Mouse (Mus musculus): ENCODE results near the gene Sh2d5. TPM values are rescaled to one million over a fixed set of nuclear protein-coding genes. Genes with fewer than 3 reads are reported as not detected.
A peak's percentile ranks its signal among the peaks of the same experiment; 100 is the strongest.

The Sh2d5 gene
- total RNA-seq (2012; rRNA removed) (1.3 and 2.0 TPM in 2 replicates), polyA plus RNA-seq (2012; ENCODE audit: insufficient read depth in 1 of 2, insufficient read length in 2 of 2, low read depth in 1 of 2, low replicate concordance in 2 of 2, missing spikeins in 1 of 2) (1 to 10 TPM in 1 of 2 experiments, not detected in 1; 2.8 TPM)

DNA sequence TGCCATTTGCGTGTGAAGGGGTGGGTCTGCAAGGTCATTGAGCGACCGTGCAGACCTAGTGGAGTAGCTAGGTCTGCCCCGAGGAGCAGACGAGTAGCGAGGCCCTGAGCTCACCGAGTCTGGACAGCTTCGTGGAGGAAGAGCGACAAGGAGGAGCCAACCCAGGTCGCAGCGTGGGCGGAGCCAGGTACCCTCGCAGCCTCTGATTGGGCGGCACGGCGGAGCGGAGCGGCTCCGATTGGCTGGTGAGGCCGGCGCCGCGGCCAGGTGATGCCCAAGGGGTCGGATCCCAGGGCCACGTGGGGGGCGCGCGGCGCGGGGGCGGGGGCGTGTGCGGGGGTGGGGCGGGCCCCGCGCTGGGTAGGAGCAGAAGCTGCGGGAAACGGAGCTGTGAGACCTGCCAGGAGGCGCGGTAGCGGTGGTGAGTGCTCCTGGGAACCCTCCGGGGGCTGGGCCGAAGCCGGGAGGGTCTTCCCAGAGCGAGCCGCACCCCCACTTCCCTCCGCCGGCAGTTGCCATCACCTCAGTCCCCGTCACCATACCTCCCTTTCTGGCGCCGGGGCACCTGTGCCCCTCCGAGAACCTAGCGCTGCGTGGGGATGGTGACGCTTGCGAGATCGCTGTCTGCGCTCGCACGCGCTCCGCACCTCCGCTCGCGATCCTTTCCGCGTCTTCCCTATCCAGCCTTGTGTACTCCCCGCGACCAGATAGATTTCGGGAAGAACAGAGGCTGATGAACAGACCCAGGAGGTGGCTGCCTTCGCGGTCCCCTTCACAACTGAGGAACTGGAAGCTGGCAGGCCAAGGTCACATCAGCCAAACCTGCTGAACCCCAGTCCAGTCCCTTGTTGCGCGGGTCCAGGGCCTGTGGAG is at the start of gene Sh2d5, which contains the start of gene Kif17:
Gene Sh2d5, plus strand, starts transcription at position 316 of the 873 bp plus-strand sequence.
Gene Kif17, plus strand, starts transcription at position 348 of the 873 bp plus-strand sequence.
- H3K27me3 ChIP-seq (ENCODE audit: control insufficient read depth in 1 of 2, insufficient read depth in 2 of 2, low read length in 2 of 2), result no peaks in the 10 kb centered on the region
- no peak for TF ChIP-seq CHD2 (IDR thresholded peaks at IDR 0.05; ENCODE audit: low read length)
- TF ChIP-seq NRF1 (IDR thresholded peaks at IDR 0.05; ENCODE audit: insufficient read depth, low read depth, low read length, poor library complexity, severe bottlenecking), result no peak
- no peak for TF ChIP-seq RCOR1 (IDR thresholded peaks at IDR 0.05; ENCODE audit: low read depth, low read length)
- peak; percentile 11 for TF ChIP-seq MXI1 (IDR thresholded peaks at IDR 0.05; ENCODE audit: low read depth, low read length)
- no peak for TF ChIP-seq ELF1 (IDR thresholded peaks at IDR 0.05; ENCODE audit: low read depth, low read length)
- no peak for TF ChIP-seq KAT2A (conservative IDR thresholded peaks at IDR 0.05; ENCODE audit: low read depth, low read length)
- no peak for TF ChIP-seq MYB (IDR thresholded peaks at IDR 0.05; ENCODE audit: low read depth, low read length)
- TF ChIP-seq CTCF (IDR thresholded peaks at IDR 0.05 in 2 of 3, conservative IDR thresholded peaks at IDR 0.05 in 1 of 3; ENCODE audit: control insufficient read depth in 1 of 3, insufficient read depth in 1 of 3, low read depth in 2 of 3, low read length in 3 of 3, poor library complexity in 1 of 3, severe bottlenecking in 1 of 3), result no peak
- peak; percentile 71 for TF ChIP-seq MAX (IDR thresholded peaks at IDR 0.05; ENCODE audit: low read length)
- no peak for TF ChIP-seq RAD21 (IDR thresholded peaks at IDR 0.05; ENCODE audit: low read depth, low read length)
- TF ChIP-seq ZMIZ1 (IDR thresholded peaks at IDR 0.05; ENCODE audit: low read depth, low read length), result no peak
- no peak for TF ChIP-seq GABPA (IDR thresholded peaks at IDR 0.05; ENCODE audit: low read depth, low read length)
- peak; percentile 53; the same call in 1 of the 2 replicates for TF ChIP-seq NELFE (IDR thresholded peaks at IDR 0.05; ENCODE audit: low read depth, low read length)
- TF ChIP-seq TAL1 (IDR thresholded peaks at IDR 0.05; ENCODE audit: low read length), result no peak
- no peak for TF ChIP-seq JUND (IDR thresholded peaks at IDR 0.05; ENCODE audit: low read depth, low read length)
- no peak for TF ChIP-seq TBP (IDR thresholded peaks at IDR 0.05; ENCODE audit: low read depth, low read length)
- no peak for TF ChIP-seq UBTF (IDR thresholded peaks at IDR 0.05; ENCODE audit: borderline replicate concordance, insufficient read depth, low read depth, low read length)
- TF ChIP-seq TCF12 (IDR thresholded peaks at IDR 0.05; ENCODE audit: low read depth, low read length), result no peak
- TF ChIP-seq ZKSCAN1 (IDR thresholded peaks at IDR 0.05; ENCODE audit: low read depth, low read length), result no peak
- TF ChIP-seq POLR2A (IDR thresholded peaks at IDR 0.05; ENCODE audit: control insufficient read depth in 1 of 2, insufficient read depth in 1 of 2, low read depth in 1 of 2, low read length in 2 of 2, poor library complexity in 1 of 2), result peak in 1 of 2 experiments; percentile 56; a peak in 1 of 4 replicates
- no peak for TF ChIP-seq MAZ (IDR thresholded peaks at IDR 0.05; ENCODE audit: low read depth, low read length)
- peak; percentile 84 for TF ChIP-seq USF1 (IDR thresholded peaks at IDR 0.05; ENCODE audit: low read depth, low read length)
- TF ChIP-seq EP300 (IDR thresholded peaks at IDR 0.05; ENCODE audit: low read depth in 1 of 2, low read length in 2 of 2), result no peak
- peak within 1 kb of the TSS; percentile 65 to 84 for H3K4me3 ChIP-seq (ENCODE audit: control insufficient read depth in 1 of 2, insufficient read depth in 1 of 2, low read depth in 2 of 2, low read length in 2 of 2)
- H3K4me1 ChIP-seq (ENCODE audit: control insufficient read depth in 1 of 2, insufficient read depth in 2 of 2, low read length in 2 of 2), result peaks cover 0 to 10% of the 10 kb centered on the region in 2 experiments; a peak in 3 of 4 replicates
- H3K36me3 ChIP-seq (ENCODE audit: control insufficient read depth in 1 of 2, insufficient read depth in 2 of 2, low read length in 2 of 2), result 0 out of 4 replicates have a peak, but pooled peaks cover 0 to 3% of the 10 kb centered on the region in 2 experiments
- peak within 1 kb of the TSS; percentile 61 for H3K9ac ChIP-seq (ENCODE audit: control insufficient read depth, low read depth, low read length, poor library complexity, severe bottlenecking)
- H3K79me2 ChIP-seq (ENCODE audit: control insufficient read depth, insufficient read depth, low read length, poor library complexity), result no peaks in the 10 kb centered on the region
- no peak within 1 kb of the TSS for H3K27ac ChIP-seq (ENCODE audit: control insufficient read depth, low read depth, low read length)
- DNase-seq (ENCODE audit: low read depth, low spot score), result peak; percentile 93
- H3K9me3 ChIP-seq (replicated peaks; ENCODE audit: insufficient read depth, low read length), result no peaks in the 10 kb centered on the region
